Comparison of ENCODE assay signal across 23 mouse cellular contexts in the genomic region with DNA sequence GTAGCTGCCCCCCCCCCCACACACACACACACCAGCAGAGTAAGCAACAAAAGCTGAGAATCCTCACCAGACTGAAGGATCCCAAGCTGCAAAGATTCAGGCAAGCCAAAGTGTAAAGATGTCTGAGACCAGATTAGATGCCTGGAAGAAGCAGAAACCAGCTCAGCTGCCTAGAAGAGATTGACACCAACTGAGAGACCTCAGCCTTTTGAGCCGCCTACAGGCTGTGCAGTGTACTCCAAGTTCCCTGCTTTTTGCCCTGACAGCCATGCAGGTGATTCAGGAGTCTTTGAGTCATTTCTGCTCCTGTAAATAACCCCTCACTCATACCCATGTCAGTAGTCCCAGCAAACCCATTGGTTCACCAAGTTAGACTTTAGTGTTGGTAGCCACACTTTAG.
"Had no signal": no experiment of that assay in that cellular context is flagged by ENCODE, and none has a peak within 500 bp of the region (broad histone marks: within the 10 kb centered on the region; RNA-seq: fewer than 3 reads in every experiment).

No protein-coding gene starts in this region.

- H3K4me1 ChIP-seq: heart, embryonic 13.5 days; heart, embryonic 15.5 days; limb, embryonic 15.5 days had no signal

- H3K4me2 ChIP-seq: heart, embryonic 11.5 days; heart, embryonic 13.5 days; heart, embryonic 15.5 days; hindbrain, embryonic 13.5 days; hindbrain, embryonic 15.5 days; limb, embryonic 13.5 days; limb, embryonic 15.5 days; liver, embryonic 13.5 days had no signal

- H3K27ac ChIP-seq: heart, embryonic 13.5 days; heart, embryonic 15.5 days; hindbrain, embryonic 13.5 days; hindbrain, embryonic 15.5 days; hindbrain, postnatal 0 days; layer of hippocampus, adult 2 months; left cerebral cortex, adult 2 months; limb, embryonic 13.5 days; limb, embryonic 15.5 days; liver, embryonic 13.5 days had no signal

- H3K36me3 ChIP-seq: heart, embryonic 13.5 days; heart, embryonic 15.5 days; hindbrain, embryonic 13.5 days; hindbrain, embryonic 15.5 days; limb, embryonic 13.5 days; limb, embryonic 15.5 days; liver, embryonic 13.5 days had no signal

- H3K9ac ChIP-seq: heart, embryonic 13.5 days; heart, embryonic 15.5 days; hindbrain, embryonic 13.5 days; hindbrain, embryonic 15.5 days; limb, embryonic 13.5 days; limb, embryonic 15.5 days; liver, embryonic 13.5 days had no signal

- H3K4me3 ChIP-seq: heart, embryonic 13.5 days; heart, embryonic 15.5 days; hindbrain, embryonic 13.5 days; hindbrain, embryonic 15.5 days; layer of hippocampus, adult 2 months; left cerebral cortex, adult 2 months; limb, embryonic 13.5 days; limb, embryonic 15.5 days; liver, embryonic 13.5 days had no signal

- H3K9me3 ChIP-seq: heart, embryonic 13.5 days; heart, embryonic 15.5 days; hindbrain, embryonic 13.5 days; hindbrain, embryonic 15.5 days; limb, embryonic 13.5 days; limb, embryonic 15.5 days; liver, embryonic 13.5 days had no signal

- H3K27me3 ChIP-seq: heart, embryonic 13.5 days; heart, embryonic 15.5 days; hindbrain, embryonic 13.5 days; hindbrain, embryonic 15.5 days; limb, embryonic 13.5 days; limb, embryonic 15.5 days; liver, embryonic 13.5 days had no signal

- ATAC-seq: hindbrain, postnatal 0 days; intestine, postnatal 0 days had no signal

- DNase-seq: gastrocnemius, postnatal 14 days; gastrocnemius, postnatal 36 days; heart, adult 18-20 months; heart, postnatal 14 days; heart, postnatal 36 days; kidney, adult 18-20 months; kidney, adult 8-10 months; kidney, postnatal 10 days; kidney, postnatal 25 days; kidney, postnatal 4 days; left cerebral cortex, postnatal 4 days; liver, embryonic 13.5 days had no signal
